Mouse (Mus musculus) erythroid progenitor cell, adult 5-6 weeks (primary cell): ENCODE data around the gene Sec61a1. TPM values are rescaled to one million over a fixed set of nuclear protein-coding genes. Genes with fewer than 3 reads are reported as not detected.

ENCODE experiments used
- ATAC-seq: replicated peaks from 2 replicates; pipeline ENCODE4 v1.8.0; 2016; ENCODE audit warnings: moderate number of reproducible peaks, mild to moderate bottlenecking, moderate TSS enrichment, inconsistent platforms; ENCODE audit not compliant: poor library complexity, low FRiP score, severe bottlenecking
- total RNA-seq, 2 experiments: library from RNA; stranded (forward) in 1 of 2; stranded (reverse) in 1 of 2; fragments of 150-400 nt in 1 of 2; fragments of 186-747, 209-891 nt in 1 of 2; gene quantifications; 2 replicates each; pipeline versions ENCODE4 v1.2.3 to v1.2.4; 2015 to 2017; ENCODE audit warnings: low replicate concordance in 2 of 2

Sec61a1 gene
- total RNA-seq, 2 experiments from 2014 or later: 77.1 to 93.0 TPM

GRCm38 (mm10) chr6:88521821-88522220, 3.1 kb upstream of the Sec61a1 start:
- no peak for ATAC-seq

- no peak for ATAC-seq
Measured at GRCm38 (mm10) chr6:88517701-88518403, 853 bp downstream of the Sec61a1 start.

- ATAC-seq: no peak
Measured at GRCm38 (mm10) chr6:88516667-88517066, 2.0 kb downstream of the Sec61a1 start.

DNA sequence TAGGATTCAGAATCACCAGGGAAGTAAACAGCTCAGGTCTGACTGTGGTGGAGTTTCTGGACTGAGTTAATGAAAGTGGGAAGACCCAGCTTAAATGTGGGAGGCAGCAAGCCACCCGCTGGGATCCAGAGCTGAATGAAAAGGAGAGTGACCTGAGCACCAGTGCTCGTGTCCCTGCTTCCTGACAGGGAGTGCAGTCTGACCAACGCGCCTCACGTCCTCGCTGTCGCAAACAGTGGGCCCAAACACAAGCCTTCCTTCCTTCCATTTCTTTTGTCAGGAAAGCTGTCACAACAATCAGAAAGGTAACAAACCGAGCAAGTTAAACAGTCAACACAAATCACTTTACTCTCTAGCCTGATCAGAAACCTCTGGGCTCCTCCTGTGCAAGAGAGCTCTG, 2.7 kb downstream of the Sec61a1 start:
- ATAC-seq: no peak

DNA sequence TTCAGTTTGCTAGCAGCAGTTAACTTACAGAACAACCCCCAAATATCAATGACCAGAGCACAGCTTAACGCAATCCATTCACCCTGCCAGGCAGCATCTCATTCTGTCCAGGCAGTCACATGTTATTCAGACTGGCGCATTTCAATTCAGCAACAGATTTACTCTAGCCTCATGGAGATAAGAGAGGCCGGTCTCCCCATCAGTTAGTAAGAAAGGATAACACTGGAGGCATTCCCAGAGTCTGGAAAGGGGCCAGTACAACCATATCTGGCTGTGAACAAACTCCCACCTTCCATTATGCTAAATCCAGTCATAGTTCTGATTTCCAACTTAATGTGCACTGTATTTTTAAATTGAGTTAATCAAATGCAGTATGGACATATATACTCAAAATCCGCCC, 4.2 kb downstream of the Sec61a1 start:
- no peak for ATAC-seq

- ATAC-seq: no peak
Measured at GRCm38 (mm10) chr6:88513984-88514383, 4.7 kb downstream of the Sec61a1 start.

DNA sequence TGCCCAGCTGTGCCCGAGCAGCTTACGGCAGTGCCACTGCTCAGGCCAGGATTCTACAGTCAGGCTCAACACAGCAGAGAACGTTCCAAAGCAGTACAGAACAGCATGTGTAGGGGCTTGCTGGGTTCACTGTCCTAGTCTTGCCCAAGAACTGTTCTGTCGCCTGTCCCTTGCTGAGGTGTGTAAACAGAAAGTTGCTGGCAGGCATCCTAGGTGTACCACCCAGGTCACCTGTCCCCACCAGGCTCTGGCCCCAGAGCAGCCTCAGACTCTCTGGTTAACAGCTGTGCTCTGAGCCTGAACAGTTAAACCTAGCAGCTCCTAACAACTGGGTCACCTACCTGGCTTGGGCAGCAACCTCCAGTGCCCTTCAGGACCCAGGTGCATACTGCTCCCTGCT, 15.7 kb downstream of the Sec61a1 start:
- no peak for ATAC-seq

- peak; percentile 67 for ATAC-seq
Measured at GRCm38 (mm10) chr6:88502030-88502970, 16.4 kb downstream of the Sec61a1 start.

- ATAC-seq: no peak
Measured at GRCm38 (mm10) chr6:88500405-88500767, 18.3 kb downstream of the Sec61a1 start.

DNA sequence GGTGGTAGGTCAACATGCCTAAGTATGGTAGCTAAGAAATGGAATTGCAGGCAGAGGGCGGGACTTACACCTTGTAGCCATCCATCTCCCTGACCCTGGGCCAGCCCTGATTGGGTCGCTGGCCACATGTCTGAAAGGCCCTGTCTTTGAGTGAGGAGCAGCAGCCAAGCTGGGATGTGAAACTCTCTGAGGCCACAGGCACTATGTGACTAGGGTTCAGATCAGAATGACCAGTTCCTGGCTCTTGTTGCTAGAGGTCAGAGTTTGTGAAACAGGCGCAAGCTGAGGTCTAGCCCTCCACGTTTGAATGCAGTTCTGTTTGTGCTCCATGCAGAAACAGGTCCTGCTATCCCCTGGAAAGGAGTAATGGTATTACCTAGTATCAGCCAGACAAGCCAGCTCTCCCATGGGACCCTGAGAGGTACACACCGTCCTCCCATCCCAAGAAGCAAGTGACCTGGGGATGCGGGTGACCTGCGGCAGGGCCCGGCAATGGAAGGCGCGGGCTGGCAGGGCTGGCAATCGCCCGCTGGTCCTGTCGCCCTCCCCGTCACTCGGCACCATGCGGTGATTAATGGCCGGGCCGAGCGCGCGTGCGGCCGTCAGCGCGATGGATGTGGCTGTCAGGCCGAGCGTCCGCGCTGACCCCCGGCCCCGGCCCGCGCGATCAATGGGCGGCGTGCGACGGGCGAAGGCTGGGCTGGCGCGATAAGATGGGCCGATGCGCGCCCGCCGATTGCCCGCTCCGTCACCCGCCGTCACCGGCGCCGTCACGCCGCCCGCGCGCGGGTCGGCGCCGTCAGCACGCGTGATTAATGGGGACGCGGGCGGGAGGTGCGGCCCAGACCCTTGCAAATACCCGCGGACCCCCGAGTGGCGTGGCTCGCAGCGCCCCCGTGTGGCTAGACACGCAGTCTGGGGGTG, 19.0 kb downstream of the Sec61a1 start:
- ATAC-seq: peak; percentile 42

DNA sequence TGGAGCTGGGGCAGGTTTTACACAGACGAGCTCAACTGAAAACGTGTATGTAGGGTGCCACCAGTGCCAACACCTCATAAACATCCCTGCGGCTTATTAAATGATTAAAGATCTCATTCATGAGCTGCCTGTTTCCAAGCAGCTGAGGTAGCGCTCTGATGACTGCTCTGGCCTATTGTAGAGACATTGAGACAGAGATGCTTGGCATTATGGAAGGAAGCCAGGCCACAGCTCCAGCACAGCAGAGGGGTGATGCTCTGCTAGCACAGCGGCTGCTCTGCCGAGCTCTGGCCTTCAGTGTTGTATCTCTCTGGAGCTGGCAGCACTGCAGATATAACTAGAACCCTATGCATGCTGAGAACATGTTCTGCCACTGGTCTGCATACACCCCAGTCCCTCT, 25.0 kb downstream of the Sec61a1 start:
- ATAC-seq: no peak

DNA sequence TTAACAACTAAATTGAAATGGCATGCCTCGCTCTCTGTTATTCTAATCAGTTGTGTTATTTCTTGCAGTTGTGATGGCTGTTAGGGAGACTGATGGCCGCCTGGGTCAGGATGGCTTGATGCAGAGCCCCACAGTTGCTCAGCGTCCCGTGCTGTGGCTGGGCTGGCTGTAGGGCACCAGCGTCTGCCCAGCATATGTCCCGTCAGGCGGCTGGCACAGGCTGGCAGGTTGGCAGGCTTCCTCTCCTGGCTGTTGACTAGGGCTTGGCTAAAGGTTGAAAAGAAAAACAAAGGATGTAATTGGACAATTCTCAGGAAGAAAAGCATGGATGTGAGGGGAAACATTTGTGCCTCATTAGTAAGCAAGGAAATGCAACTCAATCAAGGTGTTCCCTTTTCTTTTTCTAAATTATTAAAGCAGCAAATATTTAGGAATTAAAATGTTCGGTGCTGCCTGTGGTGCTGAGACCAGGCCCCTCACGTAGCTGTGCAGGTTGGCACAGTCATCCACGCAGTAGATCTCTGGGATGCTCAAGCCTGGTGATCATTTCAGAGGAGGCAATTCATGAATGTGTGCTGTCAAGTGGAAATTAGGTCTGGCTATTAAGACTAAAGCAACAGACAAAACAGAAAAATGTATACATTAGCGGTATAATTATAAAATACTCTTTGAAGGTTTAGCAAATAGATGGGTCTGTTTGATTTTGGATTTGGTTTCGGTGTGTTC, 27.9 kb downstream of the Sec61a1 start:
- no peak for ATAC-seq

DNA sequence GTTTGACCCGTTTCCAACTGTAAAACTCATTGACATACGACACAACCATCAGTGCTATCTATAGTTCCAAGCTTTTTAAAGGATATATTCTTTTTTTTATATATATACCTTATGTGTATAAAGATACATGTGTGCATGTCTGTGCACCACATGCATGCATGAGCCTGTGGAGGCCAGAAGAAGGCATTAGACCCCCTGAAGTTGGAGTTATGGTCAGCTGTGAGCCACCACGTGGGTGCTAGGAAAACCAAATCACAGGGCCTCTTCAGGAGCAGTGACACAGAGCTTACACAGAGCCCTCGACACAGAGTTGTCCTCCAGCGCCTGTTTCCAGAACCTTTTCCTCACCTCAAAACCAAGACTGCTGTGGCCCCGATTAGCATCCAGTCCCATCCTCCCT, 28.9 kb downstream of the Sec61a1 start:
- ATAC-seq: no peak

GRCm38 (mm10) chr6:88489026-88489425, 29.7 kb downstream of the Sec61a1 start:
- no peak for ATAC-seq

DNA sequence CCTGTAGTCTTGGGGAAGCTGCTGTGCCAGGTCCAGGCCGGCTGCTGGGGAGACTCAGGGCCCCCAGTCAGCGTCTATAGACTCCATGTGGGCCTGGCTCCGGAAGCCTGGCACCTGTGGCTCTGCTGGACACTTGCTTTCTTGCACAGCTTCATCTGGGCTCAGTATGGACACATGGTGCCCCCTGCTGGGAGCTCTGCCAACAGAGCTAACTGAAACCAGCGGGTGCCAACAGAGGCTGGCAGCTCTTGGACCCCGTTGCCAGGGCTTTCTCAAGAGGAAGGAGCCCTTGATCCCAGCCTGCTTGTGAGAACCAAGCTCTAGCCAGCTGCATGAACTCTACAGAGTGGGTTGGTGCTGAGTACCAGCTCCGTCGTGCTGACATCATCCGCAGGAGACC, 31.8 kb downstream of the Sec61a1 start:
- peak; percentile 55; the same call in 1 of the 2 replicates for ATAC-seq

DNA sequence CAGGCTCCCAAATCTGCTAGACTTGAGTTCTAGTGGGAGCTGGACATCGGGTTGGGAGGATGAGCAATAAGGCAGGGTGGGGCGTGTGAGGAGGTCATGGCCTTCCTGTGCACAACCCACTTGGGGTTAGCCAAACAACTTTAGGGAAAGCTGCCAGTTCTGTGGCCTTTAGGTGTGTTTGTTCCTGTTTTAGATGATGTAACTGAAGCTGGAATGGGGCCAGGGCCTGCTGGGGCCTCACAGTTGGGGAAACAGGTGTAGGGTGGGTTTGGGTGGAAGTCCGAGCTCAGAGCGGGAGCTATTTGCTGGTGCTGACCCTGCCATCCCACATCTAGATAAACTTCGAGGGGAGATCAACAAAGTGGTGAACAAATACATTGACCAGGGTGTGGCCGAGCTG, 33.3 kb downstream of the Sec61a1 start:
- ATAC-seq: no peak

- no peak for ATAC-seq
Measured at GRCm38 (mm10) chr6:88483913-88484312, 34.8 kb downstream of the Sec61a1 start.

- ATAC-seq: no peak
Measured at GRCm38 (mm10) chr6:88483111-88483510, 35.6 kb downstream of the Sec61a1 start.

GRCm38 (mm10) chr6:88480421-88480820, 38.3 kb downstream of the Sec61a1 start:
- peak; percentile 56; the same call in 1 of the 2 replicates for ATAC-seq
